Mouse (Mus musculus) ES-CJ7 (cell line): ENCODE measurements around the gene Gusb.
A peak's percentile ranks its signal among the peaks of the same experiment; 100 is the strongest.

ENCODE experiments used
- DNase-seq: peaks from one replicate; pipeline ENCODE4 v3.0.0; 2011; ENCODE audit warnings: low read depth, low spot score

Gene Gusb

GRCm38 (mm10) chr5:130002301-130003146, at the start of gene Gusb:
Gene Gusb, minus strand, starts transcription at chr5:130003049.
- DNase-seq, result no peak

DNA sequence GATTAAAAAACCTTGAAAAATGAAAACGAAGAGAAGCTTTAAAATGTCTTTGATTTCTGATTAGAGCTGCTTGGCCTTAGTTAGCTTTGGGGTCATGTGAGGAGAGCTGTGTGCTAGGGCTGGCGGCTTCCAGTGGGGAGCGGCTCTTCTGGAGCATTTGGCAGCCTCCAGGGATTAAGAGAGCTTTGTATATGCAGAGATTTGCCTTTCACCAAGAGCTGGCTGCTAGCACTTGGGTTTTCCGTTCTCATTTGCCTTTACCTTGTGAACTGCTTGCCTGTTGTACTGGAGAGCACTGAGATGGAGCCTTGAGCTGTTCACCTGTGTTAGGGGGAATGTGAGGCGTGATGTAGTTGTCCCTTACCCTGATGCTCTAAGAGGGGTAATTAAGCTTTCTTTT, 49.7 kb upstream of the Gusb start:
- DNase-seq, result no peak

GRCm38 (mm10) chr5:130051073-130051860, 48.4 kb upstream of the Gusb start:
- DNase-seq, result no peak

DNA sequence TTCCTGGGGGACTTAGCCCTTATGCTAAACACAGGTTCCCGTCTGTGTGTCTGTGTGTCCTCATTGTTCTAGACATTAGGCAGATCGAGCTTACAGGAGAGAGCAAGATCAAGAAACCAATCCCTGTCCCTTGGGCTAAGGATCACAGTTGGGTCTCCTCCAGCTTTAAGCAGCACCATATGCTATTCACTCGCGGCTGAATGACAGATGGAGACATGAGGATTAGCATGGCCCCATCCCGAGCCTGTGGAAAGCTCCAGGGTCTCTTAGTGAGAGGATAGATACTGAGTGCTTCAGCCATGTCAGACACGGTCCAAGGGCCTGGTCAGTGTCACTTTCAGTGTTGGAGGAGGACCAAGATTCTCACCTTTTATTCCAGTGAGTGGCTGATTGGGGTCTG, 47.6 kb upstream of the Gusb start:
- no peak for DNase-seq

DNA sequence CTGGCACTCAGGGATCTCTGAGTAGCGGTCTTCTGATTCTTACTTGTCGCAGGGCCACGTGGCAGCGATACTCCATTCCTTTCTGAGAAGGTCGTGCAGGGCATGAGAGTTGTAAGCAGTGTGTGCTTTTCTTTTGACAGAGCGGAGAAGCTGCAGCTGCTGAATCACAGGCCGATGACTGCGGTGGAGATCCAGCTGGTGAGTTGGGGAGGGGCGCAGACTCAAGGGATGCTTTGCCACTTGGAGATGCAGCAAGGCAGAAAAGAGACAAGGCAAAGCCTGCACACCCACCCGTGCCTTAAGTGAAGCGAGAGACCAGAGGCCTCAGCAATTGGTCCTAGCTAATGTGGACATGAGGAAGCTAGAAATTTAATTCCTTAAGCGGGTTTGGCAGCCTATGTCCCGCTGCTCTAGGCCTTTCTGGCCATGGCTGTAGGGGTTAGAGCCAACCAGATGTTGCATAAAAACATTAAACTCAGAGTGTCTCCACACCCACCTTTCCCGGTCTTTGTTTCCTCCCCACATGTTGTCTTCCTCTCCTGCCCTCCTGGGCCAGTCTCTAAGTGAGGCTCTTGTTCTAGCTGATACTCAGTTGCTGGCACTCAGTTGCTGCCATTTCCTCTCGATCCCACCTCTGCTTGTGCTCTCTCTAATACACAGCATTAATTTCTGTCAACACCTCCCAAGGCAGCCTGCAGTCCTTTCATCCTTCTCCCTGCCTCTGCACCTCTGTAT, 46.1 kb upstream of the Gusb start:
- DNase-seq, result no peak

DNA sequence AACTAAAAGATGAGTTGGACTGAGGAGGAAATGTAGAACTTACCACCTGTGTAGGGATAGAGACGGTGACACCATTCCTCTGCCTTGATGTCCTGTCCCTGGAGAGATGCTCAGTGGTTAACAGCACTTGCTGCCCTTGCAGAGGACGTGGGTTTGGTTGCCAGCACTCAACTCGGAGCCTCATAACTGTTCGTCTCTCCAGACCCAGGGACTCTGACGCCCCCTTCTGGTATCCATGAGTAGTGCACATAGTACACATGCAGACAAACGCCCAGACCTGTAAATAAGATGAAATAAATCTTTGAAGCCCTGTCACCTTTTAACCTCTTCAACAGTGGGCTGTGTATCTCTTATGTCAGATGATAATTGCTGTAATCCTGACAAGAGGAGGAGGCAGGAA, 44.2 kb upstream of the Gusb start:
- DNase-seq, result peak; percentile 66

DNA sequence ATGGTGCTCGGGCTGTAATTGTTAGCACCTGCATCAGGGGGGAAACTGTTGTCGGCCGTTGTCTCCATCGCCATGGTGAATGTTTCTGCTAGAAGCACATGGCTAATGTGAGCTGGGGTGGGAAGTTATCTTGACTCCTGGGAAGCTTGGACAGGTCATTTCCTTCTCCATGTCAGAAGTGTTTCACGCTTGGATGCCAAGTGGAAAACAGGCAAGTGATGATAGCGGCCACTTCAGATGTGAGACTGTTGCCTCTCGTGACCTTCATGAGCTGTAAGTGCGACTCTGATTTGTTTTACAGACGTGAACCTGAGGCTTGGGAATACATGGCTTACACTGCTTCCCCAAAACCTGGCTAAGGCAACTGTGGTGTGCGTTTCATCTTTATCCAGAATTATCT, 43.7 kb upstream of the Gusb start:
- no peak for DNase-seq

GRCm38 (mm10) chr5:130046100-130046499, 43.3 kb upstream of the Gusb start:
- DNase-seq, result no peak

- no peak for DNase-seq
Observed at GRCm38 (mm10) chr5:130044201-130044695, 41.4 kb upstream of the Gusb start.

DNA sequence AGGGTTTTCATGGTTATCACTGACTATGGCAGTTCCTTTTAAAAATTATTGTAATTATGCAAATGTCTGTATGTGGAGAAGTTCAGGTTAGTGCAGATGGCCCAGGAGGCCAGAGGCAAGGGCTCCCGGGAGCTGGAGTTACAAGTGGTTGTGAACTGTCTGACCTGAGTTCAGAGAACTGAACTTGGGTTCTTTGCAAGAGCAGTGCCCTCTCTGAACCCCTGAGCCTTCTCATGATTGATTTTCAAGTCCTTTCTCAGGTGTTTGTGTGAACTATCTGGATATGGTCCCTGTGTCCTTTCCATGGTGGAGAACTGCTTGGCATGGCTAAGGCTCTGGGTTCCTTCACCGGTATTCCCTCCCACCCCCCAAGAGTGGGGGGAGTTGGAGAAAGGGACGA, 40.9 kb upstream of the Gusb start:
- DNase-seq, result no peak

- no peak for DNase-seq
Observed at GRCm38 (mm10) chr5:130041262-130041661, 38.4 kb upstream of the Gusb start.

- DNase-seq, result no peak
Observed at GRCm38 (mm10) chr5:130040797-130041196, 37.9 kb upstream of the Gusb start.

DNA sequence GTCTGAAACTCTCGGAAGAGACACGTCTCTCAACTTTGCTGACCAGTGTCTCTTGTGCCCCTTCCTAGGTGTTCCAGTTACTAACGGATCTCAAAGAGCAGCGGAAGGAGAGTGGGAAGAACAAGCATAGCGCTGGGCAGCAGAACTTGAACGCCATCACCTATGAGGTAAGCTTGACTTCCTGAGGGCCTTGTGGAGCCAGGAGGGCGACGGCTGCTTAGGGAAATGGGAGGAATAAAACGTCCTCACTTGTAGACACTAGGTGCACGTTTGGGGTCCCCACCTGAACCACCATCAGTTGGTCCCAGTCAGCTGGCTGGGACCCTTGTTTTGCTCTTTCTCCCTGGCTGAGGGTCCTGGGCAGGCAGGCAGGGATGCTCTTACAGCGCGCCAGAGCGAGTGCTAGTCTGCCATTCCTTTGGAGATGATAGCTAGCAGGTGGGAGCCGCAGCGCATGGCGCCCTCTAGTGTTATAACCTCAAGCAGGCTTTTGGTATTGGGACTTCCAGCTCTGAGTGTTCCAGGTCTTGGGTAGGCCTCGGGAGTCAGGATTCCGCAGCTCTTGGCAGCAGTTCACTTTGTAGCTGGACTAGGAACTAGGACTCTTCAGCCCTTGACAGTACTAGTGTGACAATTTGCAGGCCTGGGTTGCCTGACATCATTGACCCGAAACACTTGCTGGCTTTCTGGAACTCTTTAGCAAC, 35.1 kb upstream of the Gusb start:
- peak; percentile 88 for DNase-seq

- peak; percentile 75 for DNase-seq
Observed at GRCm38 (mm10) chr5:130036300-130036699, 33.5 kb upstream of the Gusb start.

DNA sequence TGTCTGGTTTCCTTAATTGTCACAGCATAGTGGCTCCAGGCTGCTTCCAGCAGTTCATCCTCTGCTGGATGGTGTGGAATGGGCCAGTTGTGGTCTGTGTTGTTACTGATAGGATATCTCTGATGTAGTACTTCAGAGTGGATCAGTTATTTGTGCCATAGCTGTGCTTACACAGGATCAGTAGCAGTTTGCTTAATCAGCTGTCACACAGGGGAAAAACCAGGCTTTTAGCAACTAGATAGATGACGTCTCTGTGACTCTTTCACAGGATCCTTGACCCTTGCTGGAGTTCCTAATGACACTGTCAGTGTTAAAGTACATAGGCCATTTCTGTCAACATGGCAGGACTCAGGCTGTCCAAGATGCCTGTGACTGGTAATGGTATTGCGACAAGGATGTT, 31.0 kb upstream of the Gusb start:
- DNase-seq, result no peak

- DNase-seq, result no peak
Observed at GRCm38 (mm10) chr5:130031410-130032390, 28.9 kb upstream of the Gusb start.

DNA sequence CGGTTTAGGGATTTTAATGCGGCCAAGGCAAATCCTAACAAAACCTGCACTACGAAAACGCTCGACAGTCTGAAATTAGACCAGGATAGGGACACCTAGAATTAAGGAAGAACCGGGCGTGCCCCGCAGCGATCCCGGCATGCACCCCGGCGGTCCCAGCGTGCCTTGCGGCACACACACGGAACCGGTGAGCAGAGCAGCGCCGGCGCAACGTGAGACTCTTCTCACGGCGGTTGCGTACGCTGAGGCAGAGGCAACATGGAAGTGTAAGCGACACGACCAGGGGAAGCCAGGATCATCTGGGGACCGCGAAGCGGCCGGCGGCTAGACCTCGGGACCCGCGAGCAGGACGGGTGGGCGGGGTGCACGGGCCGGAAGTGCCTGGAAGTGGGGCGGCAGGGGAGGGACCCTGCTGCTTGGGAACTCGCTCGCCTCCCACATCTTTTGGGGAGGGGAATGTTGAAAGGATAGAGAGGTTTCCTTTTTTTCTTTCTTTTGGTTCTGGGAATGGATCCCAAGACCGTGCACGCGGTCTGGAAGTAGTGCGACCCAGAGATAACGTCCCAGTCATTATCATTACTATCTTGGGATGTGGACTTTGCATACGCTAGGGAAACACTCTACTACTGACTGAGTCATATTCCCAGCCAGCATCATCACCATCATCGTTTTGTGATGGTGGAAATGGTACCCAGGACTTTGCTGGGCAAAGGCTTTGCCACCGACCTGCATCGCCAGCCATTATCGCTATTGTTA, 26.5 kb upstream of the Gusb start, which contains the start of the genes Asl and Crcp:
Gene Asl (minus strand): TSS at position 106 of the 756 bp plus-strand sequence.
Gene Crcp (plus strand): TSS at position 149 of the 756 bp plus-strand sequence.
- DNase-seq, result peak; percentile 80

- no peak for DNase-seq
Observed at GRCm38 (mm10) chr5:130027696-130028095, 24.8 kb upstream of the Gusb start.

DNA sequence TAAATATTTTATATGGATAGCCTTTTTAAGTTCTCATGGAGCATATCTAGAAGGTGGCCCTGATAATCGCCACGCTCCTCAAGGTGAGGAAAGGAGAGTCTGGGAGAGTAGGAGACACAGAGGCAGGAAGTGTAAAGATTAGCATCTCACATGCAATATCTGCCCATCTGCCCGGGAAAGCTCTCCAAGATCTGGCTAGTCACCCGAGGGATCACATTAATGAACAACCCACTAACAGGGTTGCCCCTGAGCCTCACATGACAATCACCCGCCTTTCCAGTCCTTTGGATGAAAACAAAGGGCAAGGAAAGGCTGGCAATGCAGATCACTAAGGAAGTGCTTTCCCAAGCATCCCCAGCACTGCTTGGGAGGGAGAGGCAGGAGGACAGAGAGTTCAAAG, 24.3 kb upstream of the Gusb start:
- DNase-seq, result no peak
